ENCODE assay signal across 8 mouse cellular contexts in genomic region chr2:156197129-156197911, GRCm38 (mm10). TPM values are rescaled to one million over a fixed set of nuclear protein-coding genes. Genes with fewer than 3 reads are reported as not detected.
DNase-seq lines count a peak whose midpoint lies in the region; ATAC-seq and TF ChIP-seq lines count a peak whose summit lies in the region.

No protein-coding gene starts in this region.

- H3K4me3 ChIP-seq in gastrocnemius, adult 2 months: peak overlapping the region; percentile 87
- peak overlapping the region; percentile 64 for H3K4me3 ChIP-seq in C2C12 (ENCODE audit: insufficient read depth, poor library complexity, severe bottlenecking)
- peak overlapping the region; percentile 88 for H3K4me3 ChIP-seq in forebrain, embryonic 16.5 days (replicated peaks; ENCODE audit: low read length)
- peak overlapping the region; percentile 79 for H3K4me3 ChIP-seq in liver, embryonic 16.5 days (ENCODE audit: low read depth, low read length)

- ATAC-seq in forebrain, embryonic 16.5 days: no peak
- no peak for ATAC-seq in liver, embryonic 16.5 days (ENCODE audit: low read depth)
- ATAC-seq in activated CD4-positive, CD25-positive, alpha-beta regulatory T cell, adult 4 months: no peak

- peaks cover 17% of the 10 kb centered on the region for H3K36me3 ChIP-seq in C2C12 (ENCODE audit: control insufficient read depth, insufficient read depth)
- H3K36me3 ChIP-seq in forebrain, embryonic 16.5 days (ENCODE audit: control insufficient read depth, insufficient read depth): no peaks in the 10 kb centered on the region
- H3K36me3 ChIP-seq in liver, embryonic 16.5 days (ENCODE audit: control insufficient read depth, insufficient read depth): no peaks in the 10 kb centered on the region; the same call in 1 of the 2 replicates

- no peaks in the 10 kb centered on the region for H3K9me3 ChIP-seq in forebrain, embryonic 16.5 days (ENCODE audit: control insufficient read depth, low read length)
- H3K9me3 ChIP-seq in liver, embryonic 16.5 days (replicated peaks; ENCODE audit: control insufficient read depth, low read length): no peaks in the 10 kb centered on the region

- H3K27ac ChIP-seq in gastrocnemius, adult 2 months: peak overlapping the region; percentile 98
- peak overlapping the region; percentile 98 for H3K27ac ChIP-seq in forebrain, embryonic 16.5 days (ENCODE audit: low read length)
- peak overlapping the region; percentile 94 for H3K27ac ChIP-seq in liver, embryonic 16.5 days (ENCODE audit: low read length)

- WGBS in forebrain, embryonic 16.5 days: 5% methylated on average over 17 of the region's 17 CpGs
- WGBS in liver, embryonic 16.5 days (ENCODE audit: insufficient replicate concordance): 5% methylated on average over 17 of the region's 17 CpGs

- no peaks in the 10 kb centered on the region for H3K27me3 ChIP-seq in C2C12 (ENCODE audit: control insufficient read depth, insufficient read depth, insufficient read length)
- no peaks in the 10 kb centered on the region for H3K27me3 ChIP-seq in forebrain, embryonic 16.5 days (replicated peaks; ENCODE audit: control insufficient read depth, insufficient read depth, low read length)
- no peaks in the 10 kb centered on the region for H3K27me3 ChIP-seq in liver, embryonic 16.5 days (ENCODE audit: control insufficient read depth, insufficient read depth, low read depth, low read length)

- H3K79me2 ChIP-seq in C2C12 (ENCODE audit: control insufficient read depth, insufficient read depth): peaks cover 55% of the 10 kb centered on the region

- peaks cover 42% of the 10 kb centered on the region for H3K79me3 ChIP-seq in C2C12 (ENCODE audit: low read depth)

- peak overlapping the region; percentile 94 for H3K9ac ChIP-seq in forebrain, embryonic 16.5 days (replicated peaks; ENCODE audit: low read depth, low read length)
- H3K9ac ChIP-seq in liver, embryonic 16.5 days (ENCODE audit: low read depth, low read length): peak overlapping the region; percentile 84

- H3K4me2 ChIP-seq in forebrain, embryonic 16.5 days (ENCODE audit: low read length): peak overlapping the region; percentile 64
- peak overlapping the region; percentile 92 for H3K4me2 ChIP-seq in liver, embryonic 16.5 days (ENCODE audit: low read depth, low read length)

- intact Hi-C loops in gastrocnemius, adult 2 months (cut with DNase I): loop anchor here (2.0 kb wide), 1 partner anchor 17 kb away; the partner anchor contains the start of gene Rbm39

- peak overlapping the region; percentile 64 for H3ac ChIP-seq in C2C12 (ENCODE audit: control insufficient read depth, insufficient read length, low read depth)

- peaks cover 29% of the 10 kb centered on the region for H3K4me1 ChIP-seq in forebrain, embryonic 16.5 days (replicated peaks; ENCODE audit: control insufficient read depth, insufficient read depth, low read length)
- peaks cover 26% of the 10 kb centered on the region for H3K4me1 ChIP-seq in liver, embryonic 16.5 days (ENCODE audit: control insufficient read depth, low read depth, low read length)

- no peak for DNase-seq in gastrocnemius, adult 2 months
- DNase-seq in gastrocnemius, postnatal 25 days: no peak
- no peak for DNase-seq in embryo, embryonic 10.5 days (ENCODE audit: low spot score)
- no peak for DNase-seq in right cerebral cortex, postnatal 4 days

- no peak for TF ChIP-seq CTCF in gastrocnemius, adult 2 months (IDR thresholded peaks at IDR 0.05)
- no peak for TF ChIP-seq CTCF in C2C12 (IDR thresholded peaks at IDR 0.05; ENCODE audit: control insufficient read depth, insufficient read depth, insufficient read length)

TF ChIP-seq in C2C12, 6 proteins besides CTCF, POLR2A, EP300 and RAD21:
- TF ChIP-seq MYOG (IDR thresholded peaks at IDR 0.05; ENCODE audit: control insufficient read depth, extremely low read depth, insufficient read length) (no peak), USF1 (IDR thresholded peaks at IDR 0.05; ENCODE audit: low read depth) (no peak), MYOD1 (IDR thresholded peaks at IDR 0.05; ENCODE audit: control insufficient read depth, insufficient read length, low read depth) (no peak), CEBPB (IDR thresholded peaks at IDR 0.05; ENCODE audit: low read depth) (no peak), FOSL1 (IDR thresholded peaks at IDR 0.05; ENCODE audit: insufficient read depth, low read length, poor library complexity, severe bottlenecking) (no peak), MAX (IDR thresholded peaks at IDR 0.05) (no peak)

RNA-seq across cellular contexts. Expression of gene Phf20, which starts 1.1 kb away (rescaled TPM):
- total RNA-seq in gastrocnemius, adult 2 months (2021): 10 to 100 TPM; 30.8 to 31.4 TPM
- 10 to 100 TPM; 20.1 to 20.8 TPM for total RNA-seq in gastrocnemius, postnatal 25 days (2021)
- polyA plus RNA-seq in C2C12 (2012; fragmentation: generic; extraction: Trizol): 18.1 TPM
- 148 and 181 TPM in 2 replicates for polyA plus RNA-seq in forebrain, embryonic 16.5 days (2015; fragmentation: Nextera tagmentation; extraction: Ambion mirVana)
- polyA plus RNA-seq in liver, embryonic 16.5 days (2015; fragmentation: Nextera tagmentation; extraction: Ambion mirVana): 10.9 and 13.8 TPM in 2 replicates
- polyA plus RNA-seq in activated CD4-positive, CD25-positive, alpha-beta regulatory T cell, adult 4 months (2017; shearing (Covaris generic)): 10 to 100 TPM; 56.4 to 77.6 TPM

RNA-seq across cellular contexts. Expression of gene Rbm39, which starts 17.3 kb away (rescaled TPM):
- 100 to 1,000 TPM; 119 TPM for total RNA-seq in gastrocnemius, adult 2 months (2021)
- 10 to 100 TPM; 95.5 to 96.8 TPM for total RNA-seq in gastrocnemius, postnatal 25 days (2021)
- polyA plus RNA-seq in C2C12 (2012; fragmentation: generic; extraction: Trizol): 51.3 TPM
- 494 and 529 TPM in 2 replicates for polyA plus RNA-seq in forebrain, embryonic 16.5 days (2015; fragmentation: Nextera tagmentation; extraction: Ambion mirVana)
- 229 and 233 TPM in 2 replicates for polyA plus RNA-seq in liver, embryonic 16.5 days (2015; fragmentation: Nextera tagmentation; extraction: Ambion mirVana)
- polyA plus RNA-seq in activated CD4-positive, CD25-positive, alpha-beta regulatory T cell, adult 4 months (2017; shearing (Covaris generic)): 100 to 1,000 TPM; 578 to 629 TPM

RNA-seq across cellular contexts. Expression of gene Nfs1, which starts 53.3 kb away (rescaled TPM):
- 10 to 100 TPM; 75.3 to 83.5 TPM for total RNA-seq in gastrocnemius, adult 2 months (2021)
- total RNA-seq in gastrocnemius, postnatal 25 days (2021): 10 to 100 TPM; 74.2 to 80.6 TPM
- 33.7 TPM for polyA plus RNA-seq in C2C12 (2012; fragmentation: generic; extraction: Trizol)
- polyA plus RNA-seq in forebrain, embryonic 16.5 days (2015; fragmentation: Nextera tagmentation; extraction: Ambion mirVana): 39.7 and 45.2 TPM in 2 replicates
- polyA plus RNA-seq in liver, embryonic 16.5 days (2015; fragmentation: Nextera tagmentation; extraction: Ambion mirVana): 44.5 and 44.7 TPM in 2 replicates
- 10 to 100 TPM; 40.6 to 45.9 TPM for polyA plus RNA-seq in activated CD4-positive, CD25-positive, alpha-beta regulatory T cell, adult 4 months (2017; shearing (Covaris generic))

RNA-seq across cellular contexts. Expression of gene Romo1, which starts 53.5 kb away (rescaled TPM):
- 100 to 1,000 TPM; 187 to 259 TPM for total RNA-seq in gastrocnemius, adult 2 months (2021)
- 100 to 1,000 TPM; 206 to 210 TPM for total RNA-seq in gastrocnemius, postnatal 25 days (2021)
- 287 TPM for polyA plus RNA-seq in C2C12 (2012; fragmentation: generic; extraction: Trizol)
- polyA plus RNA-seq in forebrain, embryonic 16.5 days (2015; fragmentation: Nextera tagmentation; extraction: Ambion mirVana): 295 and 326 TPM in 2 replicates
- polyA plus RNA-seq in liver, embryonic 16.5 days (2015; fragmentation: Nextera tagmentation; extraction: Ambion mirVana): 180 and 191 TPM in 2 replicates
- 100 to 1,000 TPM; 150 to 165 TPM for polyA plus RNA-seq in activated CD4-positive, CD25-positive, alpha-beta regulatory T cell, adult 4 months (2017; shearing (Covaris generic))
